Mouse (Mus musculus): ENCODE measurements around the gene Gm16181.

Gm16181 gene

GRCm38 (mm10) chr17:35220156-35220952 lies at the start of gene Gm16181:
Gene Gm16181, plus strand, starts transcription at chr17:35220834.
- no peak for DNase-seq (ENCODE audit: low read depth, low spot score)

- DNase-seq (ENCODE audit: low read depth, low spot score) = peak; percentile 84
These were observed 48.0 kb upstream of the Gm16181 start for GRCm38 (mm10) chr17:35172445-35173234.

- no peak for DNase-seq (ENCODE audit: low read depth, low spot score)
These were observed 47.3 kb upstream of the Gm16181 start for GRCm38 (mm10) chr17:35173329-35173728.

GRCm38 (mm10) chr17:35174201-35174977 lies 46.2 kb upstream of the Gm16181 start:
- no peak for DNase-seq (ENCODE audit: low read depth, low spot score)

- no peak for DNase-seq (ENCODE audit: low read depth, low spot score)
These were observed 45.3 kb upstream of the Gm16181 start for GRCm38 (mm10) chr17:35175382-35175781.

- DNase-seq (ENCODE audit: low read depth, low spot score) = no peak
These were observed 44.7 kb upstream of the Gm16181 start, which contains the start of gene Aif1 for GRCm38 (mm10) chr17:35175968-35176367. Gene Aif1, minus strand, starts transcription at chr17:35176068.

- DNase-seq (ENCODE audit: low read depth, low spot score) = peak; percentile 75
These were observed 42.1 kb upstream of the Gm16181 start for GRCm38 (mm10) chr17:35178528-35178927.

- no peak for DNase-seq (ENCODE audit: low read depth, low spot score)
These were observed 40.5 kb upstream of the Gm16181 start for GRCm38 (mm10) chr17:35180093-35180492.

- no peak for DNase-seq (ENCODE audit: low read depth, low spot score)
These were observed 34.7 kb upstream of the Gm16181 start for GRCm38 (mm10) chr17:35185639-35186611.

GRCm38 (mm10) chr17:35186681-35187080 lies 34.0 kb upstream of the Gm16181 start:
- peak; percentile 35 for DNase-seq (ENCODE audit: low read depth, low spot score)

GRCm38 (mm10) chr17:35187345-35187744 lies 33.3 kb upstream of the Gm16181 start:
- DNase-seq (ENCODE audit: low read depth, low spot score) = no peak

- DNase-seq (ENCODE audit: low read depth, low spot score) = no peak
These were observed 32.5 kb upstream of the Gm16181 start, which contains the start of gene Lst1 for GRCm38 (mm10) chr17:35187959-35188610. Gene Lst1, minus strand, starts transcription at chr17:35188439.

GRCm38 (mm10) chr17:35189186-35189585 lies 31.4 kb upstream of the Gm16181 start:
- DNase-seq (ENCODE audit: low read depth, low spot score) = no peak

- DNase-seq (ENCODE audit: low read depth, low spot score) = no peak
These were observed 30.5 kb upstream of the Gm16181 start for GRCm38 (mm10) chr17:35190096-35190495.

GRCm38 (mm10) chr17:35191723-35192122 lies 28.9 kb upstream of the Gm16181 start:
- DNase-seq (ENCODE audit: low read depth, low spot score) = no peak

GRCm38 (mm10) chr17:35192924-35193323 lies 27.7 kb upstream of the Gm16181 start:
- DNase-seq (ENCODE audit: low read depth, low spot score) = no peak

- no peak for DNase-seq (ENCODE audit: low read depth, low spot score)
These were observed 26.5 kb upstream of the Gm16181 start, which contains the start of gene Ltb for GRCm38 (mm10) chr17:35193881-35194843. Gene Ltb, plus strand, starts transcription at chr17:35194439.

GRCm38 (mm10) chr17:35194844-35195630 lies 25.6 kb upstream of the Gm16181 start:
- no peak for DNase-seq (ENCODE audit: low read depth, low spot score)
